Mouse (Mus musculus): ENCODE measurements around the gene Pxmp4.

Gene Pxmp4

DNA sequence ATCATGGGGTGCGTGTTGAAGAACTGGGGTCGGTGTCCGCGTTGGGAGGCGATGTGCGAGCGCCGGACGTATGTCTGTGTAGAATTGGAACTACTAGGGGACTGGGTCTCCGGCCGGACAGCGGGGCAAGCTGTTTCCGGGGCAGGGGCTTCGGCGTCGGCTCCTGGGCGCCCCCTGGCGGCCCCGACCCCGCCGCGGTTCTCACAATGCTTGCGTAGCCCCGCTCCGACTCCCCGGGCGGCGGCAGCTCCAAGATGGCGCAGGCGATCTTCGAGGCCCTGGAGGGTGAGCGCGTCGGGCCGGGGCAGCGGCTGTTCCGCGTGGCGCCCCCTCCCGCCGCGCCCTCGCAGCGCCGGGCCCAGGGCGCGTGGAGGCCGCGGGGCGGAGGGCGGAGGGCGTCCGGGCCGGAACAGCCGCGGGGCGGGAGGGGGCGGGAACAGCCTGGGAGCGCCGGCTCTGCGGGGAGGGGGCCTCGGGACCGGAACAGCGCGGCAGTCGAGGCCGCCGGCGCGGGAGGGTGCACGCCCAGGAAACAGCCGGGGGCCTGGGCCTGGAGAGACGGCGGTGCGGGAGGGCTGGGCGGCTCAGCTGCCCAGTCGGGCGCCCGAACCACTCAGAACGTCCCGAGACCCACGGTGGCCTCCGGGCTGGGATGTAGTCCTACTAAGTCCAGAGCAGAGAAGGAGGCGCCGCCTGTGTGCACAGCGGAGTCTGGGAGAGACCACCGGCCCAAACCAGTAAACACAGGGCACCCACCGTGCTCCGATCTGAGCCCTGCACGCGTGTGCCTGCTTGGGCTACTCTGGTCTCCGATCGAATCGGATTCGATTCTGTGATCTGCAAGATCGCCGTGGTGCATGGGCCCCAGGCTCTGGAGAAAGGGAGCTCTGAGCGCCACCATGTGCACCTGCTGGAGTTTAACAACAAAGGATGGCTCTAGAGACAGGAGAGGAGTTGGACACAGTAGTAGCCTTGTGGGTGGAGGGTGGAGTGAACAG lies 9.9 kb upstream of the Pxmp4 start, which contains the start of the genes Zfp341 and 4930519P11Rik:
Zfp341 (plus strand) TSS at position 180 of the 998 bp plus-strand sequence.
4930519P11Rik (minus strand) TSS at position 320 of the 998 bp plus-strand sequence.
- peak; percentile 97 for DNase-seq (ENCODE audit: low spot score)

DNA sequence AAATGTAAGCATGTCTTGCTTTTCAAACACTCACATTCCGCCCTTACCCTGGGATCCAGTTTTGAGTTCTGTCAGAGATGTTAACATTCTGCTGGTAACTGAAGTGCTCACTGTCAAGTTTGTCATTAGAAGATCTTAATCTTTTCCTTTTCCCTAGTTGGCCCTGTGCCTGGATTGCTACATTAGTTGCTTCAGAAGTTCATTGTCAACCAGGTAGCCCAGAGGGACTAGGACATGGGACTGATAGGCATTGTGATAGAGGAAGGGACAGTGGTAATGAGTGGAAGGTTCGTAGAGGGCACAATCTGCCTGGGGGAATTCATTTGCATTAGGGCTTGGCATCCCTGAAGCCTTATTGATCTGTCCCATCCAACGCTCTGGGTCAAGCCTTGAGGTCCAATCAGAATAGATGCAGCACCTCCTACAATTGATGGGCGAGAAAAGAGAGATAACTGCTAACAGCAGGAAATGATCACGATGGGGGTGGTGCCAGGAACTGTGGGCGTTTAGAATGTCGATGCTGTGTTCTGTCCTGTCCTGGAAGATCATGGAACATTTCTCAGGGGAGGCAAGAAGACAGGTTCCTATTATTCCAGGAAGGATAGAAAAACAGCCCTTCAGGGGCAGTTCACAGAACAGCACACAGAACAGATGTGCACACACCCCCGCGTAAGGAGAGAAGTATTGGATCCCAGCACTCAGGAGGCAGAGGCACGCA lies 5.7 kb upstream of the Pxmp4 start:
- DNase-seq (ENCODE audit: low spot score), result no peak

DNA sequence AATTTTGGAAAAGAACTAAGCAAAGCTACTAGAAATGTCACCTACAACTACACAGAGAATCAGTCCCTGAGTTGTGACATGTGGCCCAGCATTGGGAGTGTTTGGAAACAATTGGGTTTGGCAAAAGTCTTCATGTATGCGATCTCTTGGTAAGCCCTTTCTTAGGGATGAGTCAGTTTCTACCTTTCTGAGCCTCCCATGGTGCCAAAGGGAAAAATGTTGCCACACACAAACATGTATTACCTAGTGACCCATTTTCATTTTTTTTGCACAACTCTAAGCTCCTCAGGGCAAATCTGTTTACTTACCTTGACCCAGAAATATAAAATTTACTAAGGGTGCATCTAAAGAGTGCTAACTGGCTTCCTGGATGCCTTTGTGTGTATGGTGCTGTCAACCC lies 3.5 kb upstream of the Pxmp4 start:
- DNase-seq (ENCODE audit: low spot score), result no peak

DNA sequence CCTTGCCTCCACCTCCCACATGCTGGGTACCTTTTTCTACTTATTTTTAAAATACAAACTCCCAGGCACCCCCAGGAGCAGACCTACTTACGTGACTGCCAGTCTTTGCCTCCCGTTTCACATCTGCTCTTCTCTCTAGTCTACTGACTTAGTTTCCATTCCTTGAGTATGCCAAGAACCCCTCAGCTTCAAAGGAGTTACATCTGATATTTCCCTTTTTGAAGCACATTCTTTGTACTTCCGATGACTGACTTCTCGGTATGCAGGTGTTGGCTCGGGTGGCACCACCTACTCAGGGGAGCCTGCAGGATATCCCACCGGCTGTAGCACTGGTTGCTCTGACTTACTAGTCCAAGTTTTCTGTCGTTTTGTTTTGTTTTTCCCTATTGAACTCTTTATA lies 648 bp upstream of the Pxmp4 start:
- no peak for DNase-seq (ENCODE audit: low spot score)

DNA sequence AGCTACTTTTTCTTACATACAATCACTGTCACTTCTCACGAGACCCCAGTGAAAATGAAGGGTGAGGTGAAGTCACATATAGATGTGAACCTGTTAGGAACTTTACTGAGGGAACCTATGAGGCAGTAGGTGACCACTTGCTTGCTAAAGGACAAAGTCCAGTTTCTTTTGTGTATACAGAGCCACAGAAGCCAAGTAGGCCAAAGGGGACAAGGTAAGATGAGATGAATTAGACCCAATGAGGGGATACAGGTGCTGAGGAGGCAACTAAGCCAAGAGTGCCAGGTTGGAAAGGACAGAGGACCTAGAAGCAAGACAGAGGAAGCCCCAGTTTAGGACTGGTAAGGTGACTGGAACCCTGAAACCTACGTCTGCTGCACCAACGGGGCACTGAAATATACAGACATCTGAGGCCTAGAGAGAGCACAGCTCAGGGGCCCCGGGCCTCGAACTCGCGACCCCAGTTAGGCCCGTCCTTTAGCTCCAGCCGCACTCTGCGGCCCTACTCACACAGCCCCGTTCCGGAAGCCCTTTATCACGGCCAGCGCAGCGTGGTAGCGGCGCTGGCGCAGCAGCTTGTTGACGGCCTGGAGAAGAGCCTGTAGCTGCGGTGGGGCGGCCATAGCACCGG lies 386 bp downstream of the Pxmp4 start:
- DNase-seq (ENCODE audit: low spot score), result no peak

DNA sequence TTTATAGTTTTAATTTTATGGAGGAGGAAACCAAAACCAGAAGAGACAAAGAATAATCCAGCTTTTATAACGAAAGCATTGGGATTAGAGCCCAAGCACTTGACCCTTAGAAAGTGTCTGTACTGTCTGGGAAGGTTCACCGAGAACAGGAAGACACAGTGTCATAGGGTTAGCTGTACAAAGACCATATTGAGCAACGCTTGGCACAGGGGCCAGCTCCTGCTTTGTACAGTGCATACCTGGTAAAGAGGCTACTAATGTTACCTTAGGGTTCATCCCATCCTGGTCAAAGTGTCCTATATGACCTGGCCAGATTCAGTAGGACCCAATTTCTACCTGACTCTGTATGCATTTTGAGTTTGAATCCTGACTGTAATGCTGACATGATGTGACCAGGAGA lies 2.2 kb downstream of the Pxmp4 start:
- no peak for DNase-seq (ENCODE audit: low spot score)

DNA sequence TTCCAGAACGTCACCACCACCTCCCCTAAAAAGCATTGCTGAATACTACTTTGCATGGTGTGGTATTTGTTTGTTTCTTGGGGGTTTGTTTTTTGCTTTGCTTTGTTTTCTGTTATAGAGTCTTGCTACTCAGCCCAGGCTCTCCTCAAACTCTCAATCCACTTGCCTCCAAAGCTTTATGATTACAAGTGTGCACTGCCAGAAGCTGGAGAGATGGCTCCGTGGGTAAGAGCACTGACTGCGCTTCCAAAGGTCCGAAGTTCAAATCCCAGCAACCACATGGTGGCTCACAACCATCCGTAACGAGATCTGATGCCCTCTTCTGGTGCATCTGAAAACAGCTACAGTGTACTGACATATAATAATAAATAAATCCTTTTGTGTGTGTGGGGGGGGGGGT lies 2.9 kb downstream of the Pxmp4 start:
- DNase-seq (ENCODE audit: low spot score), result no peak

DNA sequence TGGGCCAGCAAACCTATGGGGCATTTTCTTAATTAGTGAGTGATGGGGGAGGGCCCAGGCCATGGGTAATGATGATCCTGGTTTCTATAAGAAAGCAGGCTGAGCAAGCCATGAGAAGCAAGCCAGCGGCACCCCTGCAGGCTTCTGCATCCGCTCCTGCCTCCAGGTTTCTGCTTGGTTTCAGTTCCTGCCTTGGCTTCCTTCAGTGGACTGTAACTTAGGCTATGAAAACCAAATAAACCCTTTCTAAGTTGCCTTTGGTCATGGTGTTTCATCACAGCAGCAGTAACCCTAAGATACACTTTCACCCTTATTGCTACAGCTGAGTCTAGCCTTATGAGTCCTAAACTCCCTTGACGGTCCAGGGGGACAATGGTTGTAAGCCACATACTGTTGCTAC lies 6.1 kb downstream of the Pxmp4 start:
- no peak for DNase-seq (ENCODE audit: low spot score)

DNA sequence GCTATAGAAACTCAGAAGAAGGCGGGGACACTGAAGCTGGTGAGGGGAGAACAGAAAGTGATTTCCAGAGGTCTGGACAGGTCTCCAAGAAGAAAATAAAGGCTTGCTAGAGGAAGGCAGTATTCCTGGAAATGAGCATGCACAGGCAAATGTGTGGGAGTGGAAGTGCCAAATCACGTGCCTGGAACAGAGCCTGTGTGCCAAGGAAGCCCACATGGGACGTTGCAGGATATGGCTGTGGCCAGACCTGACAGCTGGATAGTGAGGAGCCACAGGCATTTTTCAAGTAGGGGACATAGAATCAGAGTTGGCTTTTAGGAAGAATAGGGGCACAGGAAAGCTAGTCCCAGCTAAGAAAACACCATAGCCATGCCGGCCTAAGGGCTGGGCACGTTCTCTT lies 7.7 kb downstream of the Pxmp4 start:
- DNase-seq (ENCODE audit: low spot score), result no peak

DNA sequence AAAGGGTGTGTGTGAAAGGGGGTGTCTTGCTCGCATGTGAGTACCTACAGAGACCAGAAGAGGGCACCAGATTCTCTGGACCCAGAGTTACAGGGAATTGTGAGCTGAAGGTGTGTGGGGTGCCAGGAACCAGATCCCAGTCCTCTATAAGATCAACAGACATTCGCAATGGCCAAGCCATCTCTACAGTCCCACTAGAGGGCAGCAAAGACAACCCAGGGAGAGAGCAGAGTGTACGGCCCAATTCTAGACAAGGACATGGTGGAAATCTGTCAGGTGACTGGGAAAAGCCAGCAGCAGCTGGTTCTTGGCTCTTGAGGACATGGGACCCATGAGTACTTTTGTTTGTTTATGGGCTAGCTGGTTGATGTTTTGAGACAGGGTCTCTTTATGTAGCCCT lies 10.5 kb downstream of the Pxmp4 start:
- peak; percentile 38 for DNase-seq (ENCODE audit: low spot score)

DNA sequence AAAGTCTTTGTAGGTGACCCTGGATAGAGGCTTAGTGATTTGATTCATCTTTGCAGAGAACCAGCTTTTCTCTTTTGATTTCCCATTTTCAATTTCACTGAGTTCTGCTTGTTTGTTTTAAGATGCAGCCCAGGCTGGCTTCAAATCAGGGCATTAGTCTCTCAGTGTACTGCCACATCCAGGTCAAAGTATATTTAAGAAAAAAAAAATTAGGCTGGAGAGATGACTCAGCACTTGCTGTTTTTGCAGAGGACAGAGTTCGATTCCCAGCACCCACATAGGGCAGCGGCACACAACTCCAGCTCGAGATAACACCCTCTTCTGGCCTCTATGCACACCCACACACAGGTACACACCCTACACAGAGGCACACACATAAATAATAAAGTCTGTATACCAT lies 12.3 kb downstream of the Pxmp4 start:
- no peak for DNase-seq (ENCODE audit: low spot score)

DNA sequence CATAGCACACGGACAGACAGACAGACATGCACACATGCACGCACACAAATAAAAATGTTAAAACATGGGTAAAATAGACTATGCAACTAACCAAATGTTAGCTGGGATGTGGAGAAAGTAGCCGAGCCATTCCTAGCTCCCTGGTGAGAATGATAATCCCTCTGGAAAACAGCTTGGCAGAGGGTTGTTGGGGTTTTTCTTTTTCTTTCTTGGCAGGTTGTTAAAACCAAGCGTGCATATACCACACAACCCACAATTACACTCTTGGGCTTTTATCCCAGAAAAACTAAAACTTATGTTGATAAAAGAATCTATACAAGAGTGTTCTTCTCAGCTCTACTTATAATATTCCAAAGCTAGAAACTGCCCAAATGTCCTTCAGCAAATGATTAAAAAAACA lies 14.5 kb downstream of the Pxmp4 start:
- DNase-seq (ENCODE audit: low spot score), result no peak

DNA sequence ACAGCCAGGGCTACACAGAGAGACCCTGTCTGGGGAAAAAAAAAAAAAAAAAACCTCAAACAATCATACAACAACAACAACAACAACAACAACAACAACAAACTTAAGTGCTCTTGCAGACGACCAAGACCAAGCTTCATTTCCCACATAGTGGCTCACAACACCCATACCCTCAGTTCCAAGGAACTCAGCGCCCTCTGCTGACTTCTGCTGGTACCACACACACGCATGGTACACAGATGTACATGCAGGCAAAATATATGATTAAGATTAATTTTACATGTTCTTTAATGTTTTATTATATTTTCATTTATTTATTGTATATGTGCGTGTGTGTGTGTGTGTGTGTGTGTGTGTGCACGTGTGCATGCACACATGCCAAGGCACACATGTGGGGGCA lies 17.1 kb downstream of the Pxmp4 start:
- DNase-seq (ENCODE audit: low spot score), result peak; percentile 60

DNA sequence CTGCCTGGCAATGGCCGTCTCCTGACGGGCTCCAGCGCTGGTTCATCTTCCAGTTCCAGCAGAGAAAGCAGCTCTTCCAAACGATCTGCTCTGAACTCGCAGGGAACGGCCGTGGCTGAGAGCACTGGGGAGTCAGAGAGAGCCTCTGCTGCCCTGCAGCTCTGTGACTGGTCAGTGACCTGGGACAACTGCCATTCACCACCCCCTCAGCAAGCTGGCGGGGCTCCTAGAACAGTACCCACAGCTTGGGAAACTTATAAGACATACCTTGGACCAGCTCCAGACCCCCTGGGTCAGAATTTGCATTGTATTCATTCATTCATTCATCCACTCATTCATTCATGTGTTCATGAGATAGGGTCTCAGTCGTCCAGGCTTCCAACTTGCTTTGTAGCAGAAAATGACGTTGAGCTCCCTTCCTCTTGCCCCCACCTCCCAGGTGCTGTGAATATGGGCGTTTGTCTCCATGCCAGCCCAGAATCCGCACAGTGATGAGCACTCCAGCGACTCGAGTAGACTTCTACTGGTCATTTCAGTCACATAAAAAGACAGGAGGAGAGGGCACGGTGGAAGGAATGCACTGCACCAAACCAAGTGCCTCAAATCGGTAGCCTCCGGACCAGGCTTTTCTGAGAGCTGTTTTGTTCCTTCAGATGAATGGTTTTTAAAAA lies 18.4 kb downstream of the Pxmp4 start:
- no peak for DNase-seq (ENCODE audit: low spot score)

DNA sequence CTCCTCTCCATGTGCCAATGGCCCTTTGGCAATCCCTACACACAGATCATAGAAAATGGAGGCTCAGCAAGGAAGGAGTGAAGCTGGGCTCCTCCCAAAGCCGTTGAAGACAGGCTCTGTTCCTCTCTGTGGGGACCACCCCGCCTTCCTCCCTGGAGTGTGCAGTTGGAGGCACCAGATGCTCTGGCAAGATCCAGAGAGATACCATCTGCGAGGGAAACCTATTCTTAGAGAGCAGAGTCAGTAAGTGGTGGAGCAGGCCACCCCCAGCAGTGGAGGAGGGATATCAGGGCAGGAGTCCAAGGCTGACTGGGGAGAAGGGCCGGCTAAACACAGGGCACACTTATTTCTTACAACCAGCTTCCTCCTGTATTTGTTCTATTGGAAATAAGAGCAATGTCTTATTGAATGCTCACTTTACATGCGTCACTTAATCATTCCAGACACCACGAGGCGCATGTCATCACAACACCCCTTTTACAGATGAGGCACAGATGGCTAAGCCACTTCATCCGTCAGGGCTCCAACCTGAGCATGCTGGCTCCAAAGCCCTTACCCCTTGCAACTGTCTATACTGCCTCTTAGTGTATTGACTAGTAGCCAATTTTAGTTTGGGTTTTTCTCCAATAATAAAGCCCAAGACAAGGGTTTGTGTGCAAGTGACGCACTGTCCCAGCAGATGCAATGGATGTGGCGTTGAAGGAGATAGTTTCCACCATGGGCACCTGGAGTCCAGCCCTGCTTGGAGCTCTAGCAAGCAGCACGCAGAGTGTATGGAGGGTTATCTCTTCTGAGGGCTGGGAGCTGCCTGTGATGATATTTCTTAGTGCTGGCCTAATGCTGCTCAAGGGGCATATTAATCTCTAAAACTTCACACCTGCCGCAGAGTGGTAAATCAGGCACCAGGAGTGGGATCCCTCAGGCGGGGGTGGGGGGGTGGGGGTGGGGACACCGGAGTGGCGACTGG lies 19.3 kb downstream of the Pxmp4 start:
- DNase-seq (ENCODE audit: low spot score), result peak; percentile 62

DNA sequence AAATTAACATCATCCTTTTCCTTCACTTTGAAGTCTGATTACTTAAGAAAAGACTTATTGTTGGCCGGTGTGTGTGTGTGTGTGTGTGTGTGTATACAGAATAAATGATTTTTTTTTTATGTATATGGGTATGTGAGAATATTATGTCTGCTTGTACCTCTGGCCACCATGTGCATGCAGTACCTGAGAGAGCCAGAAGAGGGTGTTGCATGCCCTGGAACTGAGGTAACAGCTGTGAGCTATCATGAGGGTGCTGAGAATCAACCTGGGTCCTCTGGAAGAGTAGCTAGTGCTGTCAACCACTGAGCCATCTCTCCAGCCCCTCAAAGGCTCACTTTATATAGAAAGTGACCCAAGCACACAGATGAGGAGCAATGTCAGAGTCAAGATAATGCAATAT lies 22.1 kb downstream of the Pxmp4 start:
- DNase-seq (ENCODE audit: low spot score), result no peak

DNA sequence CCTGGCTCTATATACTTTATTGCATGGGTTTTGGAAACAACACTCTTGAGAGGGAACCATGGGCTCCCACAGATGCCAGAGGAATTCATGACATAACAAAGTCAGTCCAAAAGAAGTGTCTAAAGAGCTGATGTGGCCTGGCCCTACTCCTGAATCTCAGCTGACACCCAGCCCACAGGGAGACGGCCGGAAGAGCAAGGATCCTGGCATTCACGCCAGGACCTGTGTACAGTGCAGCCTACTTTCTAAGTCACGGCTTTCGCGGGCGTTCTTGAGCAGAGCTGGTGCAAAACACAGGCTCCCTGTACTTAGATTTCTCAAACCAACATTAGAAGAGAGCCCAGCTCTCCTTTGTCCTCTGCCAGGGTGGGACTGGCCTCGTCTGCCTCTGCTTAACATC lies 22.9 kb downstream of the Pxmp4 start:
- DNase-seq (ENCODE audit: low spot score), result no peak

DNA sequence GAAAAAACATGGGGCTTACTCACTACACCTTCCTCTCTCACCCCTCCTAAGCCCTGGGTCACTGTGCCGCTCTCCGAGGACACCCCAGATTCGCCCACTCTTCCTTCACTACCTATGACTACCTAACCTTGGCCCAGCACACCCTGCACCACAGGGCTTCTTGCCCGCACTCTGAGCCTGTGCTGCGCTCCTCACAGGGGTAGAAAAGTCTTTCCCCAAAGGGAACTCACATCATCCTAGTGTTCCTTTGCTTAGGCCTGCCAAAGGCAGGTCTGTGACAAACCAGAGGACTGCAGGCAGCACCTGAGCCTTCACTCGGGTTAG lies 25.8 kb downstream of the Pxmp4 start:
- no peak for DNase-seq (ENCODE audit: low spot score)

DNA sequence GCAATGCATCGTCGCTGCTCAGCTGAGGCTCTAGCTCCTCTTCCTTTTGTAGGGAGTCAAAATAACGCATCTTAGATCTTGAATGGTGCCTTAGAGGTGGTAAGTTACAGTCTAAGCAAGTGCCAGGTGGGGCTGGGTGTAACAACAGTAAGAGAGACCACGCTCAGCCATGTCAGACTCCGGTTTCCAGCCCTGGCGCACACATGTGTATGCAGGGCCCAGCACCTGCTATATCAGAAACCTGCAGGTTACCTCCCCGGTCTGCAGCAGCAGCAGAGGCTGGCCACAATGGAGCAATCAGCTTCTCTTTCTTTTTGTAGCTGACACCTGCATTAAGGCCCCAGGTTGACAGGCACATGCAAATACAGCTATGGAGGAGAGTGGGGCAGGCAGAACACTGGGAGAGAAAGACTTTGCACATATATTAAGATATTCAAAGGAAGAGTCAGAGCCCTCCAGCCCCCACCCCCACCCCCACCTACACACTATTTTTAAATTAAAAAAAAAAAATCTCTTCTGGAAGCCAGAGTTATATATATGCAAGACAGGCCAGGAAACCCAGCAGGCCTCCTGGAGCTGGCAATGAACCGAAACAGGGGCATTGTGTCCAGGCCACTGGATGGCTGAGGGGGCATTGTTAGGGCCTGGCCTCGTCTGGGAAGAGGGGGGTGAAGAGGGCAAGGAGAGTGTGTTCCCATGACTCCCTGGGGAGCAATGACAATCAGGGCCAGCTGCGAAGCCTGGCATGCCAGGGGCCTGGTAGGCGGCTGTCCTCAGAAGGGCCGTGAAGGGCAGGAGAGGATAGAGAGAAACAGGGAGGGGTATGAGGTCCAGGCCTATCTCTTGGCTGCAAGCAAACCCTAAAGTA lies 26.4 kb downstream of the Pxmp4 start:
- DNase-seq (ENCODE audit: low spot score), result peak; percentile 81

DNA sequence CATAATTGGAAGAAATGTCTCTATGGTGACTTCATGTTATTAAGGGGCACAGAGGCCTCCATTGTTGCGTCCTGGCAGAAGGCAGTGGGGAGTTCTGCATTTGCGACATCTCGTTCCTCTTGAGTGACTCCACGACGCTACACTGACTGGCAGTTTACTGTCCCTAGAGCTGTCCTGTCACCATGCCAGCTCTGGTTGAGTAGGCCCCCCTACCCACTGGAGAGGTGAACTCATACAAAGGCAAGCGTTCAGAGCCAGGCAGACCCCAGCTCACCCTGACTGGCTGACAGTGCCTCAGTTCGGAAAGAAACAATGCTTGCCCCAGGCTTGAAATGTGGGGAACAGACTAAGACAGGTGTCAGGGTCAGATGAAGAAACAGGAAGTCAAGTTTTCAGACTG lies 29.2 kb downstream of the Pxmp4 start:
- DNase-seq (ENCODE audit: low spot score), result peak; percentile 49

Measured in retina, embryonic 14.5 days (tissue).